Mouse (Mus musculus) Patski (cell line): ENCODE data around the gene Saa3. TPM values are rescaled to one million over a fixed set of nuclear protein-coding genes. Genes with fewer than 3 reads are reported as not detected.
"Not testable (repeated sequence)": the region's sequence is repeated elsewhere in the genome, so short reads cannot be mapped to it uniquely, and the experiment has no call there.

ENCODE experiments used
- ATAC-seq: fragments of 100-300 bp; one replicate; pipeline ENCODE4 v1.8.0; 2021
- CTCF ChIA-PET: fragments of 350-600 bp; sonication (Branson Sonifier 250); formaldehyde crosslinking; loops from one replicate; lab custom pipeline; 2022; ENCODE audit warnings: inconsistent platforms; lab: Charles Lee
- POLR2A ChIA-PET: fragments of 350-600 bp; sonication (Branson Sonifier 250); formaldehyde crosslinking; loops from one replicate; lab custom pipeline; 2022; ENCODE audit warnings: antibody characterized with exemption, inconsistent platforms; lab: Charles Lee
- DNase-seq: peaks from one replicate; pipeline ENCODE4 v3.0.0-alpha.2; 2011; ENCODE audit warnings: low read depth, low spot score
- H3K27me3 ChIP-seq: fragments of 371-371 bp; one replicate; pipeline ENCODE4 v1.5.1; 2021
- CTCF ChIP-seq: fragments of 100-300 bp; IDR thresholded peaks from one replicate; pipeline ENCODE4 v1.5.1; 2021
- in situ Hi-C: fragments of 300-500 bp; cut with MboI; formaldehyde crosslinking; loops from 3 replicates; pipeline ENCODE4 v1.11.1; 2018; ENCODE audit warnings: low pct_unique_long_range_greater_than_20kb, mixed read lengths
- polyA plus RNA-seq: library from polyadenylated mRNA; unstranded; gene quantifications from one replicate; pipeline ENCODE4 v1.2.3, GENCODE M21; 2021

Gene Saa3
- polyA plus RNA-seq: 5.1 TPM

GRCm38 (mm10) chr7:46715600-46715999 is at the start of gene Saa3:
Gene Saa3, minus strand, starts transcription at chr7:46715700.
- no peak for DNase-seq

GRCm38 (mm10) chr7:46764672-46765071 is 49.2 kb upstream of the Saa3 start:
- no peaks in the 10 kb centered on the region for H3K27me3 ChIP-seq
- DNase-seq (no peak), ATAC-seq (no peak)
- CTCF ChIA-PET: interaction anchor here (2.0 kb wide), 1 partner anchor 50 kb away, joined by 4 read pairs; the partner anchor contains the start of gene Saa3
- in situ Hi-C loops: loop anchor here (10.0 kb wide), 1 partner anchor 50 kb away; the partner anchor contains the start of genes Saa3 and Saal1
- TF ChIP-seq CTCF: no peak
- POLR2A ChIA-PET: no interaction called here

More at GRCm38 (mm10) chr7:46715600-46715999, at the start of gene Saa3:
- in situ Hi-C loops: loop anchor here (10.0 kb wide), 2 partner anchors 49 to 299 kb away; no protein-coding TSS in a partner anchor
- POLR2A ChIA-PET: no interaction called here
- no peak for TF ChIP-seq CTCF
- H3K27me3 ChIP-seq: no peaks in the 10 kb centered on the region
- no peak for ATAC-seq
- CTCF ChIA-PET: interaction anchor here (1.3 to 2.5 kb wide), 5 partner anchors 8 to 202 kb away, joined by 3 to 7 read pairs (median 4); partner anchors contain the start of gene Sergef

GRCm38 (mm10) chr7:46762601-46763000 is 47.1 kb upstream of the Saa3 start:
- ChIA-PET CTCF (no interaction called here), POLR2A (no interaction called here)
- H3K27me3 ChIP-seq: no peaks in the 10 kb centered on the region
- DNase-seq: no peak
- no peak for ATAC-seq
- no peak for TF ChIP-seq CTCF
- in situ Hi-C loops: loop anchor here (10.0 kb wide), 1 partner anchor 48 kb away; the partner anchor contains the start of genes Saa3 and Saal1

GRCm38 (mm10) chr7:46761049-46761795 is 45.7 kb upstream of the Saa3 start:
- CTCF ChIA-PET: no interaction called here
- DNase-seq (no peak), ATAC-seq (no peak)
- H3K27me3 ChIP-seq: no peaks in the 10 kb centered on the region
- POLR2A ChIA-PET: no interaction called here
- in situ Hi-C loops: loop anchor here (10.0 kb wide), 1 partner anchor 46 kb away; the partner anchor contains the start of genes Saa3 and Saal1
- no peak for TF ChIP-seq CTCF

GRCm38 (mm10) chr7:46751490-46751889 is 36.0 kb upstream of the Saa3 start, which contains the start of gene Saa2:
Gene Saa2, plus strand, starts transcription at chr7:46751790.
- in situ Hi-C loops: no loop called here
- TF ChIP-seq CTCF: no peak
- no peaks in the 10 kb centered on the region for H3K27me3 ChIP-seq
- CTCF ChIA-PET: no interaction called here
- no peak for ATAC-seq
- POLR2A ChIA-PET: interaction anchor here (0.6 kb wide), 1 partner anchor 9 kb away, joined by 3 read pairs; the partner anchor contains the start of gene Saa1
- no peak for DNase-seq

- CTCF ChIA-PET: no interaction called here
- in situ Hi-C loops: no loop called here
- TF ChIP-seq CTCF: no peak
- DNase-seq (no peak), ATAC-seq (no peak)
- POLR2A ChIA-PET: no interaction called here
- no peaks in the 10 kb centered on the region for H3K27me3 ChIP-seq
Measured at GRCm38 (mm10) chr7:46748459-46748858, 33.0 kb upstream of the Saa3 start.

GRCm38 (mm10) chr7:46746381-46746780 is 30.9 kb upstream of the Saa3 start:
- no peak for TF ChIP-seq CTCF
- DNase-seq (no peak), ATAC-seq (no peak)
- in situ Hi-C loops: no loop called here
- POLR2A ChIA-PET: no interaction called here
- CTCF ChIA-PET: interaction anchor here (1.2 to 1.4 kb wide), 2 partner anchors 11 to 35 kb away, joined by 3 to 6 read pairs; no protein-coding TSS in a partner anchor
- H3K27me3 ChIP-seq: no peaks in the 10 kb centered on the region

- in situ Hi-C loops: no loop called here
- TF ChIP-seq CTCF: no peak
- DNase-seq (no peak), ATAC-seq (no peak)
- no peaks in the 10 kb centered on the region for H3K27me3 ChIP-seq
- ChIA-PET POLR2A (interaction anchor here (1.1 kb wide), 1 partner anchor 28 kb away, joined by 3 read pairs; no protein-coding TSS in a partner anchor), CTCF (interaction anchor here (0.6 to 1.4 kb wide), 3 partner anchors 10 to 35 kb away, joined by 3 to 6 read pairs (median 3); no protein-coding TSS in a partner anchor)
Measured at GRCm38 (mm10) chr7:46745816-46746215, 30.3 kb upstream of the Saa3 start.

GRCm38 (mm10) chr7:46742880-46743279 is 27.4 kb upstream of the Saa3 start, which contains the start of gene Saa1:
Gene Saa1, minus strand, starts transcription at chr7:46742980.
- ATAC-seq, DNase-seq, in situ Hi-C loops, CTCF ChIA-PET, H3K27me3 ChIP-seq: not testable (repeated sequence)
- POLR2A ChIA-PET: interaction anchor here (0.7 kb wide), 1 partner anchor 8 kb away, joined by 3 read pairs; the partner anchor contains the start of gene Saa2

GRCm38 (mm10) chr7:46740041-46740440 is 24.5 kb upstream of the Saa3 start:
- in situ Hi-C loops, H3K27me3 ChIP-seq, POLR2A ChIA-PET, ATAC-seq, CTCF ChIA-PET, DNase-seq: not testable (repeated sequence)
